Mouse (Mus musculus) gastrocnemius, adult 18-20 months (tissue): ENCODE measurements around the gene Slc7a11. TPM values are rescaled to one million over a fixed set of nuclear protein-coding genes. Genes with fewer than 3 reads are reported as not detected.
"Not testable (repeated sequence)": the region's sequence is repeated elsewhere in the genome, so short reads cannot be mapped to it uniquely, and the experiment has no call there.

Experiments used
- DNase-seq: peaks from one replicate; pipeline ENCODE4 v3.0.0; 2021; ENCODE audit warnings: low spot score
- long read RNA-seq, 2 experiments: library from polyadenylated mRNA; stranded (forward); transcript quantifications; one replicate each; pipeline ENCODE4 v2.0.0; 2021
- total RNA-seq, 2 experiments: library from RNA; stranded (reverse); gene quantifications; 2 replicates each; pipeline ENCODE4 v1.2.3; 2021

Gene Slc7a11
- under 1 TPM in 1 of 2 experiments, not detected in 1; 0.05 TPM for total RNA-seq
- long read RNA-seq, experiment 1, partial matches to known transcripts = 0 of 12 reads
- long read RNA-seq, experiment 1, other reads (novel, unspliced or antisense) = 12 of 12 reads
- long read RNA-seq, experiment 2, partial matches to known transcripts = 4 of 19 reads
- long read RNA-seq, experiment 2, other reads (novel, unspliced or antisense) = 15 of 19 reads

GRCm38 (mm10) chr3:50443421-50443916 is at the start of gene Slc7a11:
TSS of gene Slc7a11 (minus strand) at chr3:50443614.
- peak; percentile 8 for DNase-seq

- no peak for DNase-seq
Measured at GRCm38 (mm10) chr3:50491678-50492077, 48.3 kb upstream of the Slc7a11 start.

DNA sequence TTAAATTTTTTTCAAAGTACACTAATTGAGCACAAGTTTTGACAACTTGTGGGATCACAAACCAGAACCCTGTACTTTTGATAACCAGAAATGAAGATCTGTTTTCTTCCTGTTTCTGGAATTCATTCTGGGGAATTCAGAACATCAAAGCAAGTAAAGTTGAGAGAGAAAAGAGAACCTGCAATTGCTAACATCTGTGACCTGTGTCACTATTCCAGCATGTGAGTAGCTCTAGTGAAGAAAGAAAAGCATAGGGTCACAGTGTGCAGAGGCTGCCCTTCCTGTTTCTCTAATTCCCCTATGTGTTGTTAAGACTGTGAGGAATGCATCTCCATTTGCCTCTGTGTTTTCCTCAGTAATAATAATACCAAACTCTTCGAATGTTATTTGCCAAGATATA is 40.7 kb upstream of the Slc7a11 start:
- DNase-seq = no peak

DNA sequence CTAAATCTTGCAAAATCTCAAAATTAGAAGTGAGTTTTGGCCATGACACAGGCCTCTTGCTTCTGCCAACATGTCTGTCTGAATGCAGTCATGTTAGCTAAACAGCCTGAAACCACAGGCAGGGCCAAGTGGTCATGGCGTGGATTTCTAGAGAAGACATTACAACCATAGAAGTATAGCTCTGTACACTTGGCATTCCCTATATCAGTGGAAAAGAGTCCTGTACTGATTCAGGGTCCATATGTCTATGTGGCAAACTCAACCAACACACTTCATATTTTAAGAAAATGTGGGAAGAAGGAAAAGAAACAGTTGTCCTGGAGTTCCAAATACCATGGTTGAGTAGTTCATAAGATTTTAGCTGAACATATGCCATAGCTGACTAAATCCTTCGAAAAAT is 18.8 kb upstream of the Slc7a11 start:
- no peak for DNase-seq

DNA sequence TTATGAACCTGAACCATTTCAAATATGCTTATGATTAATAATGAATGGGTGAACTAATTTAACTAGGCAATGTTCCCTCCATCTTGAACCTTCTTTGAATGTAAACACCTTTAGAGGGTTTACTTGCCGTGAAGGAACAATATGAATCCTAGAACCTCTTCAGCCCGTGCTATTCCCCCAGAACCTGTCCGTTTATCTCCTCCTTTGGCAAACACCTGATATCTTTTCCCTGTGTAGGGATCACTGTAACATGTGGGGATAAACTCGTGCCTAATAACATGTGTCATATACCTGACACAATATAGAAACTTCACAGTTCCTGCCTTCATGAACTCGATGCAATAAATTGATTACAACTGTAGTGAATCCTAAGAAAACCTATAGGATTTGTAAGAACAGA is 13.7 kb upstream of the Slc7a11 start:
- no peak for DNase-seq

DNA sequence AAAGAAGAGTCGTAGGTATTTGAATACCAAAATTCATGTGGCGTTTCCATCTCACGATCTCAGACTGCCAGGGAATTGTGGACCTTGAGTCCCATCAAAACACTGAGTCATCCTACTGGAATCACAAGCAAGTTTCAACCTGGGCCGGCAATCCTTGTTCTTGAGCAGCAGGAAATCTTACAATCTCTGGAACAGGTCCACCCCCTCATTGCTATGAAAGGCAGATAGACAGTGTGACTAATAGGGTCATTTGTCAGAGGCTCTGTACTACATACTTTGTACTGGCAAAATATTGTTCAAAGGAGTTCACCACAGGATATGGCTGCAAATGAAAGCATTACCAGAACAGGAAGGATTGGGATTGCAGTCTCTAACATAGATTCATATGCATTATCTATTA is 13.2 kb upstream of the Slc7a11 start:
- no peak for DNase-seq

DNA sequence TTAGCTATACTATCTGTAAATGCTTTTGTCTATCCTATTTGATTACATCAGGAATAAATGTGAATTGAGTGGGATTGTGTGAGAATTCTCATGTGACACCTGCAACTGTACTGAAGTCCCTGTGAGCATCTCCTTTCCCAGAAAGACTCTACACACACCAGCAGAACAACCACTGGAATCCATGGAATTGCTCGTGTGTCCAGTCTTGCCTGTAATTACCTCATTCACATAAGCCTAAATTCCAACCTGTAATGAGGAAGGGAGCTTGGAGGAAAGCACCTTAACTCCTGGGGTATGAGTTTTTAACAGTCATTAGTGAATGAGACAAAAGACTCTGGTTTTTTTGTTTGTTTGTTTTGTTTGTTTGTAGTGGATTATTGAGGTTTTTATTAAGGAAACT is 12.6 kb upstream of the Slc7a11 start:
- no peak for DNase-seq

- no peak for DNase-seq
Measured at GRCm38 (mm10) chr3:50445050-50445775, 1.8 kb upstream of the Slc7a11 start.

DNA sequence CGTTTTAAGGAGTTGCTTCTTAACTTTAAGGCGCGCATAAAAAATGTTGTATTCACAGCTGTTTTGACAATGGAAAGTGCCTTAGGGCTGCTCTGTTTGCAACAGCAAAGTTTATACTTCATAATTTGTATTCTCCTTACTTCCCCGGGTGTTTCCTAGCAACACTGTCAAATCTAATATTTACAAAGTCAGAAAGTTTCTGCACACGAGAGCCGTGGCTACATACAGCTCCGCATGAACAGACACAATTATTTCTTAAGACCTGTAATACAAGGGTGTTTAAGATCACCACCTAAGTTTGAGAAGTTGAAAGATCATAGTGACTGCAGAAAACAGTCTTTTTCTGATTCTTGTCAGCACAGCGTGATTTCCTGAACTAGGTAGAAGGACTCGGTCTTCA is 528 bp upstream of the Slc7a11 start:
- DNase-seq = no peak

GRCm38 (mm10) chr3:50442341-50443292 is 797 bp downstream of the Slc7a11 start:
- DNase-seq = no peak

DNA sequence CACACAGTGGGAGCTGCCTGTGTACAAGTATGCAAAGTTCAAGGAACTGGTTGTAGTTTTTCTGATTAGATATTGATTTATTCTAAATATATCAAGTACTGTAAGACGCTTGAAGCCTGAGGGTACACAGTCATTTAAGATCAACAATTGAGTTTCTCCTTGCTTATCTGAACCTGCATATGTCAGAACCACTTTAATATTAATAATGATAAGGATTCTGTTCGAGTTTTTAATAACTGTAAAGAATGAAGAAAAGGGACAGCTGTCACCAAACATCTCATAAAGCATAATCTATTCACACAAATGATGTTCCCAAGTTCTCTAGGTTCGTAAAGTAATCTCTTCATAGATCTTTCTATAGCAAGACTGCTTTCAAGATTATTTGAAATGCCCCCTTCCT is 2.1 kb downstream of the Slc7a11 start:
- no peak for DNase-seq

DNA sequence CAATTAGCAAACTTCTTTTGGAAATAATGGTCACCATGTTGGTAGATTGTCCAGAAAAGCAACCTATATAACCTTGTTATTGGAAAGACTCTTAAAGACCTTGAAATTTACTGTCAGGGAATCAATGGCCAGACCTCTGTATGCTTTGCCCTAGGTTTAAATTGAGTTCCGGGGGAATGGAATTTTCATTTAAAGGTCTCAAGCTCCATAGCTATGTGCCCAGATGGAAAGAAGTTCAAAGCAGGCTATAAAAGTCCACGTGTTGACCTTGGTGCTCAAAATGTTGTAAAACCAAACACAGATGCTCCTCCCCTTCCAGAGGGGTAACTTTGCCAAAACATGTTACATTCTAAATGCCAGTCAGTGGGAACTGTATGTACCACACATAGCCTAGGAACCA is 3.0 kb downstream of the Slc7a11 start:
- no peak for DNase-seq

GRCm38 (mm10) chr3:50439429-50439828 is 4.0 kb downstream of the Slc7a11 start:
- DNase-seq = no peak

DNA sequence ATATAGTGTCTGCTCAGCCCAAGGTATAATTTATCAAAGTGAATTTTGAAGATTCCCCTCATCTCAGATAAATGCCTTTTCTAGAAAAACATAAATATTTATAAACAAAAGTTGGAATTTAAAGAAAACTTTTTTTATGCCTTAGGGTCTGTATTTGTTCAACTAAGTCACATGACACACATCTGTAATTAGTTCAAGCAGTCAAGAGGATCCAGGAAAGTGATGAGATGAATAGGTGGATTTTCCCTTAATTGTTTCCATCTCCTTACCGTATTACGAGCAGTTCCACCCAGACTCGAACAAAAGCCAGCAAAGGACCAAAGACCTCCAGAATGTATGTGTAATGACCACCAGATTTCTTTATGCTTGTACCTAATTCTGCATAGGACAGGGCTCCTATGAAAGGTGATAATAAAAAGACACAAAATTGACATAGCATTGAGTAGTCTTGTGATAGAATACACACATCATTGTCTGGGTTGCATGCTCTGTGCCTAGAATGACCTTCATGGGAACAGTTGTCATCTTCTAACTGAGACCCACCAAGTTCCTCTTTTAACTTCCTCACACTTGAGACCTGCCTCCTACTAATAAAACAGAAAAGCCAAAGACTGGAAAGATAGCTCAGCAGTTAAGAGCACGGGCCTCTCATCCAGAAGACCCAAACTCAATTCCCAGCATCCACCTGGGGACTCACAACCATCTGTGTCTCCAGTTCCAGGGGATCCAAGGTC is 4.7 kb downstream of the Slc7a11 start:
- no peak for DNase-seq

DNA sequence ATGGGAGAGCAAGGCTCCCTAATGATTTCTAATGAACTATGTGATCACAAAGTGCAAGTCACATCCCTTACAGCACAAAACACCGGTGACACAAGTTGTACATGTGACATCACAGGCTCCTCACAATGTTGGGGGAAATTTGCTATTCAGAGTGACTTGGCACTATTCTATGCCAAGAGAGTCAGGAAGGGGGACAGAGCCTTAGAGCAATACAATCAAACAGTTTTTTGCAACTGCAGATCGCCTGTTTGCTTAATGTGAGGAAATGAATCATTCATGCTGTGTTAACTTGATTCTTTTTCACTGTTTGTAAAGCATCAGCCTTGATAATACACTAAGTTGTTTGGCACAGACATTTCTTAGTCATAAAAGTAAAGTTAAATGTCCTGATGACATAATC is 5.3 kb downstream of the Slc7a11 start:
- not testable (repeated sequence) for DNase-seq

DNA sequence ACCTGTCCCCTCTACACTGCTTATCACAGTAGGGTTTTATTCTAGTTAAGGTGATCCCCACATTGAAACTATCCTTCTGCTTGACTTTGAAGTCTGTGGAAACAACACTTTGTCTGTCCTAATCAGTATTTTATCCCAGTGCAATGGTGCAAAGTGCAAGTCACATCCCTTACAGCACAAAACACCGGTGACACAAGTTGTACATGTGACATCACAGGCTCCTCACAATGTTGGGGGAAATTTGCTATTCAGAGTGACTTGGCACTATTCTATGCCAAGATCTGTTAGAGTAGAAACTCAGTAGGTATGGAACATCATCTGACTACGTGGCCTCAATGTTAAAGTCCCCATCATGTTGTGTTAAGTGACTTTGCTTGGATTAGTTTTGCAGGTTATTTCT is 7.0 kb downstream of the Slc7a11 start:
- DNase-seq = not testable (repeated sequence)

DNA sequence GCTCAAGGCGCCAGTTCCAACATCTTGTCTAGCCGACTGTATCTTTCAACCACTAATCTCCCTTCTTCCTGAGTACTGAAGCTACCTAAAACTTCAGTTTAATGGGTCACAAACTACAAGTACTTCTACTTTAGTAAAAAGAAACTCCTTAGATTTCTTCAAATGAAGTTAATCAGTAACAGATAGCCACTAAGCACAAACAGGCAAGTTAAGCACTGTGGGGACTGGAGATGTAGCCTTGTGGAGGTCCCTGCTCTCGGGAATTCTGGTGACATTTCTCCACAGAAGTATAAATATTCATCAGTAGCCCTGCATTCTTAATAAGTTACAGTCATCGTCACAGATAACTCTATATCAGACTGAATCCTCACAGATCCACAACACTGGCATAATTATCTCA is 9.6 kb downstream of the Slc7a11 start:
- no peak for DNase-seq

DNA sequence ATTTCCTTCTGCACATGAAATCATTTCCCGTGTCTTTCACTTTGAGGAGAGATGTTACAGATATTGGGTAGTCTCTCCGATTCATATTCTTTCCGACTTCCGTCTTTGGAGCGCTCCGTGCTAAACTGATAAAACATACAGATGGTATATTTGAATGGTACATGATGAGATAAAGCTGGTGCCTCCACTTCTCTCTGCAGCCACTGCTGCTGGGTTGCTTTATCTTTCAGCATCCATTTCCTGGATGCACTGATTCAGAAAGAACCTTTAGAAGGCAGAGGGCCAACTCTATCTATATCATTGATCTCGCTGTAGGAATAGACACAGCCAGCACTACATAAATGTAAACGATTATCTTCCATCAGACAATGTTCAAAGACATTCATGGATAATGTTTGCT is 12.6 kb downstream of the Slc7a11 start:
- DNase-seq = no peak

DNA sequence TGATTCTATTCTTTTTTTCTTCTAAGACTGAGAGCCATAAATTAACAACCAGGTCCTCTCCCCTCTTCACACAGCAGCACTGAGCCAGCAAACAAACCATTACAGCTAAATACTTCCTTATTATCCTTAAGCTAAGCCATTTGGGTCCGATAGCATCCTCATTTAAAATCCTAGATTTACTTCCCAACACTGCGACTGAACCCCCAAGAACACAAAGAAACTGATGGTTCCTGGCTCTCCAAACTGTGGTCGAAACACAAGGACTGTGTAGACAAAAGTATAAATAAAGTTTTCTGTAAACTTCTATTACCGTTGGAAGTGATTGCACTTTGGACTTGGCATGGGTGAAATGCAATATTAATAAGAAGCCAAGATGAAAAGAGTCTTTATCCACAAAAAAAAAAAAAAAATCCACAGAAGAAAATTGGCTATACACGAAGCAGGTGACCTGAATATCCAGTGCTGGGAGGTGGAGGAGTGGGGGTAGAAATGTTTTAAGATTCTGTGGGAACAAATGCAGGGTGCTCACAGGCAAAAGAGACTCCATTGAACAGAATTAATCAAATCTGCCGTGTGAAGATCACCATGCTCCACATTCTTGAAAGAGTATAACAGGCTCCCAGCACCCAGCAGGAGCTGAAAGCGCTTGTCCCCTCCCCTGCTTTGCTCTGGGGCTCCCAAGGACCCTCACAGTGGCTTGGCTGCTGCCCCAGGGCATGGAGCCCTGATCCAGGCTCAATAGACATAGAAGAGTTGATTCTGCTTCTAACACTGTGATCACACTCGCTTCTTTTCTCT is 21.7 kb downstream of the Slc7a11 start:
- DNase-seq = no peak

DNA sequence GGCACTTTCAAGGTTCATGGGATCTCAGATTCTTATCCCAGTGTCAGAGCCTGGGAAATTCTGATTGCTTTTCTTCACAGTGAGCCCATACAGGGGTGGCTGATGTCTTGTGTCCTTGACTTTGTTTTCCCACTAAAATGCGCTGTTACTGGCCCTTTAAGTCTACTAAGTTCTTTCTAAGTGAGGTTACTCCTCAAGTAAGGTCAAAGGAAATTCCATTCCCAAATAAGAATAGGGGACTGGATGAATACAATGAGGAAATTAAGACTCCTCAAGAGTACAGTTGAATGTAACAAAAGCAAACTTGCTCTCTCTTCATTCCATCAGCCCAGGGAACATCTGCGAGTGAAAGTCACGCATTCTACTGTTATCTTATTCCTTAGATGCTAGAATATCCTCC is 24.3 kb downstream of the Slc7a11 start:
- DNase-seq = no peak

- no peak for DNase-seq
Measured at GRCm38 (mm10) chr3:50406771-50407170, 36.6 kb downstream of the Slc7a11 start.
